Mouse (Mus musculus) liver, embryonic 14.5 days (tissue): ENCODE measurements around the gene Xrcc3. TPM values are rescaled to one million over a fixed set of nuclear protein-coding genes. Genes with fewer than 3 reads are reported as not detected.
A peak's percentile ranks its signal among the peaks of the same experiment; 100 is the strongest.

Experiments used
- ATAC-seq: fragments of 200-750 bp; cut with Nextera tagmentation; 2 replicates; pipeline ENCODE4 v1.8.0; 2017; ENCODE audit warnings: moderate number of reproducible peaks, mild to moderate bottlenecking, moderate library complexity; ENCODE audit not compliant: insufficient read depth
- DNase-seq, 3 experiments: peaks; one replicate each; pipeline ENCODE4 v3.0.0-alpha.2; 2012 to 2013; ENCODE audit warnings: low read depth in 3 of 3, low spot score in 3 of 3
- H3K27ac ChIP-seq: fragments of 300-500 bp; sonication (generic); 2 replicates; pipeline ENCODE4 v1.5.1; 2014; ENCODE audit warnings: moderate library complexity, mild to moderate bottlenecking, control low read depth, inconsistent platforms
- H3K27me3 ChIP-seq: fragments of 300-500 bp; sonication (generic); 2 replicates; pipeline ENCODE4 v1.6.1; 2014; ENCODE audit warnings: mild to moderate bottlenecking, low read length, moderate library complexity; ENCODE audit not compliant: control insufficient read depth, insufficient read depth
- H3K36me3 ChIP-seq: fragments of 300-500 bp; sonication (generic); replicated peaks from 2 replicates; pipeline ENCODE4 v1.6.1; 2014; ENCODE audit warnings: low read depth; ENCODE audit not compliant: control insufficient read depth, insufficient read depth
- H3K4me1 ChIP-seq, 2 experiments: fragments of 200-500 bp in 1 of 2; fragments of 300-500 bp in 1 of 2; sonication (generic) in 1 of 2; replicated peaks; 2 replicates each; pipeline ENCODE4 v1.6.1; 2012 to 2014; ENCODE audit warnings: antibody characterized with exemption in 1 of 2, inconsistent platforms in 1 of 2, low read length in 1 of 2; ENCODE audit not compliant: control insufficient read depth in 2 of 2, insufficient read depth in 2 of 2
- H3K4me2 ChIP-seq: fragments of 300-500 bp; sonication (generic); 2 replicates; pipeline ENCODE4 v1.6.1; 2014; ENCODE audit warnings: low read depth, mild to moderate bottlenecking, control low read depth, moderate library complexity
- H3K4me3 ChIP-seq, 2 experiments: fragments of 200-500 bp in 1 of 2; fragments of 300-500 bp in 1 of 2; sonication (generic) in 1 of 2; 2 replicates each; pipeline ENCODE4 v1.5.1; 2012 to 2014; ENCODE audit warnings: low read depth in 2 of 2, low read length in 2 of 2, mild to moderate bottlenecking in 2 of 2, control low read depth in 1 of 2, inconsistent platforms in 1 of 2, moderate library complexity in 1 of 2; ENCODE audit not compliant: insufficient read depth in 1 of 2
- H3K9ac ChIP-seq: fragments of 300-500 bp; sonication (generic); replicated peaks from 2 replicates; pipeline ENCODE4 v1.6.1; 2014; ENCODE audit warnings: mild to moderate bottlenecking, control low read depth, moderate library complexity
- H3K9me3 ChIP-seq: fragments of 300-500 bp; sonication (generic); 2 replicates; pipeline ENCODE4 v1.6.1; 2016; ENCODE audit warnings: low read length, mixed read lengths; ENCODE audit not compliant: control insufficient read depth
- CTCF ChIP-seq: IDR thresholded peaks from 2 replicates; pipeline ENCODE4 v1.5.1; 2016; ENCODE audit warnings: antibody characterized with exemption, low read depth, control low read depth
- EP300 ChIP-seq: IDR thresholded peaks from 2 replicates; pipeline ENCODE4 v1.6.1; 2016; ENCODE audit warnings: antibody characterized with exemption, low read depth
- WGBS: fragments of 180-500 bp; shearing (Covaris S2); extraction: QIAGEN DNeasy Blood & Tissue Kit; methylation state at CpG from one replicate; pipeline ENCODE4 v1.1.7; 2014; ENCODE audit not compliant: insufficient replicate concordance; 5-methylcytosine and 5-hydroxymethylcytosine counted together
- polyA plus RNA-seq, 2 experiments: library from polyadenylated mRNA; depleted of rRNA in 1 of 2; stranded (reverse) in 1 of 2; unstranded in 1 of 2; fragments of >200 nt; fragmentation: Nextera tagmentation in 1 of 2; extraction: Ambion mirVana in 1 of 2; gene quantifications; 2 replicates each; pipeline versions ENCODE4 v1.2.1 to v1.2.3; 2012 to 2014

The Xrcc3 gene
- polyA plus RNA-seq, 2 experiments, result 6.6 to 11.7 TPM

DNA sequence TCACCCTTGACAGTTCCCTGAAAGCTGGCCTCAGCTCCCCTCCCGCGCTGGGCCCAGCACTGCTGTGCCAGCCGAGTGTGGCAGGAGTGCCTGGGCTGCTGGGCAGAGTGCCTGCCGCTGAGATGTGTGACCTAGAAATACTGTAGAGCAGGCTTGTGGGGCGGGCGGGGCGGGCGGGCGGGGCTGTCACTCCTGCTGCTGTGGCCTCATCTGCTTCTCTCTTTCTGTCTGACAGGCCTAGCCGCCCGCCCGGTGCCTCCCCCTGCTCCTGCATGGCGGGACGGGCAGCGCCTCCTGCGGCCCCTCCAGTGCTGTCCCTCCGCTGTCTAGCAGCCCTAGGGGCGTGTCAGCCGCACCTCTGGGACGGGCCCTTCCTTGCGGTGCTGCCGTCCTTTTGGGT, 19.6 kb downstream of the Xrcc3 start:
- Histone ChIP-seq H3K4me1 (peaks cover 2 to 3% of the 10 kb centered on the region in 2 experiments; a peak in 2 of 4 replicates), H3K27ac (no peak overlapping the region), H3K9me3 (no peaks in the 10 kb centered on the region), H3K4me2 (no peak overlapping the region), H3K27me3 (no peaks in the 10 kb centered on the region), H3K9ac (no peak overlapping the region), H3K36me3 (peaks cover 5% of the 10 kb centered on the region), H3K4me3 (no peak overlapping the region)
- no peak for DNase-seq
- TF ChIP-seq EP300, result no peak
- TF ChIP-seq CTCF, result no peak
- ATAC-seq, result peak; percentile 57
- WGBS, result 39% methylated on average over 22 of the region's 22 CpGs

DNA sequence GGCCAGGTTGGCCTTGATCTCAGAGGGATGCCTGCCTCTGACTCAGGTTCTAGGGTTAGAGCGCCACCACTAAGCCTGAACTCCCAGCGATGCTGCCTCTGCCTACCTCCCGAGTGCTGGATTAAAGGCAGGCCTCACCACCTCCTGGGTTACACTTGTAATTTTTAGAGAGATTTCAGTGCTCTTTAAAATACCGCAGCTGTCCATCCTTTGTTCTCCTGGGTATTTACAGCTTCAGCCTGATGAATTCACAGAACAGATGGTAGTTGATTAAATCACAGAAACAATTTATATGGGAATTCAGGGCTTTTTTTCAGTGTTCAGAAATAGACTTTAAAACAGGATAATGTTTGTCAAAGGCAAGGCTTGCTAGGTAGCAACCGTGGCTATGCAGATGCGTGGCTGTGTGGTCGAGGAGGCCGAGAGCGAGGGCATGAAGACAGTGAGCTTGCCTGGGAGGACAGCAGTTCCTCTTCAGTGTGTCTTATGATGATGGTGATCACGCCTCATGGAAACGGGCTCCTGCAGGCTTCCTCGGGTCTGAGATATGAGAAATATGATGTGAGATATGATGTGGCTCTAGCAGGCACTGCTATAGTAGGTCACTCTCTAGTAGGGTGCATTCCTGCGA, 22.1 kb downstream of the Xrcc3 start:
- ATAC-seq (no peak), DNase-seq (no peak)
- 84% methylated on average over 13 of the region's 13 CpGs for WGBS
- H3K4me1 ChIP-seq, result peaks cover 2 to 8% of the 10 kb centered on the region in 2 experiments; a peak in 2 of 4 replicates
- no peaks in the 10 kb centered on the region for H3K9me3 ChIP-seq
- no peak overlapping the region for H3K9ac ChIP-seq
- no peak overlapping the region for H3K4me2 ChIP-seq
- no peak overlapping the region for H3K4me3 ChIP-seq
- no peak overlapping the region for H3K27ac ChIP-seq
- H3K27me3 ChIP-seq, result no peaks in the 10 kb centered on the region
- TF ChIP-seq EP300 (no peak), CTCF (no peak)
- H3K36me3 ChIP-seq, result peaks cover 15% of the 10 kb centered on the region

DNA sequence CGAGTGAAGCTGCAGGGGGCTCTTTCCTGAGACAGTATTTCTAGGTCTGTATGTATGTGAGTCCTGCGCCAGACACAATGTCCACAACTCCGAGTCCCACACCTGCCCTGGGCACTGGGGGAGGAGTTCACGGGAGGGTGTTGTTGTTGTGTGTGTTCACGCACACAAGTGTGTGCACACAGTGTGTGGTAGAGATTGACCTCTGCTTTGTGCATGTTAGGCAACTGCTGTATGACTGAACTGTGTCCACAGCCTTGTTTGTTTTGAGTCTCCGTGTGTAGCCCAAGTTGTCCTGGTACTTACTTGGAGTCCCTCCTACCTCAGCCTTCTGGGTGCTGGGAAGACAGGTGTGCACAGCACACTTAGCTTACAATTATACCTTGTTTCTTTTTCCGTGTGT, 23.0 kb downstream of the Xrcc3 start:
- peaks cover 18% of the 10 kb centered on the region for H3K36me3 ChIP-seq
- no peak for TF ChIP-seq CTCF
- no peak for TF ChIP-seq EP300
- no peak for ATAC-seq

DNA sequence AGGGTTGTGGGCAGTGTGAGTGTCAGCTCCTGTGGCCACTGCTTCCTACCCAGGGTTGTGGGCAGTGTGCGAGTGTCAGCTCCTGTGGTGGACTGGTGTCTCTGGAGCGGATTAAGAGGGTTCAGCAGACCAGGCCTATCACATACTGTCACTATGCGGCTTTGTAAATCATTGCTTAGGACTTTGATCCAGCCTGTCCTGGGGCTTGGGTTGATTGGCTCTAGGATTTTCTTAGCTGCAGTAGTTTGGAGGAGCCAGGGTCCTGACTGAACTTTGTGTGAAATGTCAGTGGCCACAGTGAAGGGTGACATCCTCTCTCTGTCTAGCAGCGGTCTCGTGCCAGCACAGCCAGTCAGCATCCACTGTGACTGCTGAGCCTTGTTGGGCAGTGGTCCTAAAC, 23.6 kb downstream of the Xrcc3 start:
- Histone ChIP-seq H3K4me3 (no peak overlapping the region), H3K4me1 (peaks cover 2 to 9% of the 10 kb centered on the region in 2 experiments; a peak in 3 of 4 replicates), H3K36me3 (peaks cover 20% of the 10 kb centered on the region), H3K27ac (peak overlapping the region; percentile 33; the same call in 1 of the 2 replicates), H3K9me3 (no peaks in the 10 kb centered on the region), H3K9ac (no peak overlapping the region), H3K27me3 (no peaks in the 10 kb centered on the region), H3K4me2 (no peak overlapping the region)
- no peak for DNase-seq
- TF ChIP-seq CTCF, result no peak
- TF ChIP-seq EP300, result no peak
- 79% methylated on average over 5 of the region's 5 CpGs for WGBS
- ATAC-seq, result peak; percentile 42

More for the DNA sequence above, 23.0 kb downstream of the Xrcc3 start:
- 77% methylated on average over 7 of the region's 7 CpGs for WGBS
- H3K4me1 ChIP-seq, result peaks cover 2 to 9% of the 10 kb centered on the region in 2 experiments; a peak in 2 of 4 replicates
- no peak overlapping the region for H3K4me2 ChIP-seq
- peak overlapping the region; percentile 33; the same call in 1 of the 2 replicates for H3K27ac ChIP-seq
- no peak for DNase-seq
- H3K4me3 ChIP-seq, result no peak overlapping the region
- H3K9ac ChIP-seq, result no peak overlapping the region
- no peaks in the 10 kb centered on the region for H3K9me3 ChIP-seq
- no peaks in the 10 kb centered on the region for H3K27me3 ChIP-seq

DNA sequence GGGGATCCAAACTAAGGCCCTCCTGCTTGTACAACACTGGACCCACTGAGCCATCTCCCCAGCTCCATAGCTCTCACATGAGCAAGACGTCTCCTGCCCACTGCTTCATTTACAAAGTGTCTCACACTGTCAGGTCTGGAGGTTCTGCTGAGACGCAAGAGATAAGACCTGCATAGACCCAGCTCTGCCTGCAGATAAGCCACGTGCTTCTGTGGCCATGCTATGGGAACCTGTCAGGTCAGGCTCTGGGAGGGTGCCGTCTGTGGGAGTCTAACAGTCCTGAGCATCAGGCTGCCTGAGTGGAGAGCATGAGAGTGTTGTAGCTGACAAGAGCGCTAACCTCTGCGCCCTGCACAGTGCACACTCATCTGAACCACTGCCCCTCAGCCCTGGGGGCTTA, 26.7 kb downstream of the Xrcc3 start:
- Histone ChIP-seq H3K4me3 (no peak overlapping the region), H3K27ac (no peak overlapping the region), H3K36me3 (peaks cover 27% of the 10 kb centered on the region), H3K27me3 (no peaks in the 10 kb centered on the region), H3K4me2 (no peak overlapping the region), H3K9ac (no peak overlapping the region), H3K4me1 (peaks cover 0 to 9% of the 10 kb centered on the region in 2 experiments; a peak in 3 of 4 replicates), H3K9me3 (no peaks in the 10 kb centered on the region)
- no peak for TF ChIP-seq EP300
- TF ChIP-seq CTCF, result no peak
- DNase-seq (no peak), ATAC-seq (peak; percentile 73)
- 44% methylated on average over 6 of the region's 6 CpGs for WGBS
